Mouse (Mus musculus) testis, postnatal 14 days (tissue): ENCODE results near the gene Adamts7.

Experiments
- DNase-seq: peaks from one replicate; pipeline ENCODE4 v3.0.0; 2021; ENCODE audit warnings: low spot score

The Adamts7 gene

GRCm38 (mm10) chr9:90197866-90198383 is 35.1 kb downstream of the Adamts7 start:
- DNase-seq = no peak

DNA sequence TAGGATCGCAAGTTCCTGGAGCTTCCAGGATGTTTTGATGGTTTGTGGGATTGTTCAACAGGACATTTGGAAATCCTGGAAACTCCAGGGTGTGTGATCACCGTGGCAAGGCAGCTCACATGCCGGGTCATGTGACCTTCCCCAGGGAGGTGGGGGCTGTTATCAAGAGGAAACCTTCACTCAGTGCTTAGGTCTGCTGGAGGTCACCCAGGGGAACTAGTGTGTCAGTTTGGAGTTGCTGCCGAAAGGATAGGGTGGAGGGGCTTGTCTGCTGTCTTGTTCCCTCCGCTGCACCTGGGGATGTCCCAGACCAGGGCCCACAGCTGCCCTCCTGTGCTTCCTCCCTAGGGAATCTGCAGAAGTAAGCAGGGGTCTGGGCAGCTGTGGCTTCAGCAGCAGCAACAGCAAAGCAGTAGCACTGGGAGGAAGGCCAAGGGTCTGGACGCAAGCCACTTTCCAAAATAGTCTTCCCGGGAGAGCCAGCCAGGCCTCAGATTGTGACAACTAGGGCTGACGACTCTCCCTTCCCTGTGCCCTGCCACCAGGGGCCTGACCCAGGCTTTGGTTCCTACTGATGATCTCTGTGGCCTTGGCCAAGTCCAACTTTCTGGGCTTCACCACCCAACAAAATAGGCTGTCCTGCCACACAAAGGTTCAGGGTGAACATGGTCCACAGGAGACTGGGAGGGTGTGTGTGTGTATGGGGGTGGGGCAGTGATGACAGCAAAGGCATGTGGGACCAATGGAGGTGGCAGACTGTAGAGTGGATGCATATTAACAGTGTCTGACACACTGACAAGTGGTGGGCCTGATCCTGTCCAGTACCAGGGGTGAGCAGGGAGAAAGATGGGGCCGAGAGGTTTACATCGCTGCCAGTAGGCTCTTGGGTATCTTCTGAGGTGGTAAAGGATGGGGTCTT is 35.9 kb downstream of the Adamts7 start:
- DNase-seq = no peak

DNA sequence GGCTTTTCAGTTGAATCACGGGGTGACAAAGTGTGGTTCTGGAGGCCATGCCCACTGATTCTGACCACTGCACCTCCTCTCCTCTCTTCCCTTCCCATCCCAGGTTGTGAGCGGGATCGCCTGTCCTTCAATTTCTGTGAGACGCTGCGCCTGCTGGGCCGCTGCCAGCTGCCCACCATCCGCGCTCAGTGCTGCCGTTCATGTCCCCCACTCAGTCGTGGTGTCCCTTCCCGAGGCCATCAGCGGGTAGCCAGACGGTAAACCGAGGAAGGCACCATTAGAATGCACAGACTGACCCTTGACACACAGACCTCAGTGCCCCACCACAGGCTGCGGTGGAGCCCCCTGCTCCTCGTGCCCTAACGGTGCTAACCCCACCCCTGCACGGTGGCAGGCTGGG is 36.7 kb downstream of the Adamts7 start:
- no peak for DNase-seq

DNA sequence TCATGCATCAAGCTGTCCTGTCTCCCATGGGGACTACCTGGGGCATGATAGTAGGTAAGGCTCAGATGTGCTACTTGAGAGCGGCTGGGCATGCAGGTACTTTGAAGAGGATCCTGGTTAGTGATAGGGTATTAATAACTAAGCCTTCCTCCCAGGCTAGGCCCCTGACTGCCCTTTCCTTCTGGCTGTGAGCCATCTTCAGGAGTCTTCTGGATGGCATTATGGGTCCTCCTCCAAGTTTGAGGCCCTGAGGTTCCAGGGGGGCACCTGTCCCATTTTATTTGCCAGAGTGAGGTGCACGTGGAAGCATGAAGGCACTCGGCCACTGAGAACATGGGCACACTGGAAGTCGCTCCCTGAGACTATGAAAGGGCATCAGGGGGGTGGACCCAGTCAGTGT is 37.6 kb downstream of the Adamts7 start:
- no peak for DNase-seq

GRCm38 (mm10) chr9:90201096-90201495 is 38.2 kb downstream of the Adamts7 start:
- DNase-seq = no peak

- no peak for DNase-seq
Measured at GRCm38 (mm10) chr9:90201541-90201940, 38.7 kb downstream of the Adamts7 start.

GRCm38 (mm10) chr9:90203233-90203632 is 40.4 kb downstream of the Adamts7 start:
- no peak for DNase-seq

- no peak for DNase-seq
Measured at GRCm38 (mm10) chr9:90204396-90204915, 41.6 kb downstream of the Adamts7 start.

- no peak for DNase-seq
Measured at GRCm38 (mm10) chr9:90206500-90206899, 43.6 kb downstream of the Adamts7 start.

GRCm38 (mm10) chr9:90207808-90208207 is 44.9 kb downstream of the Adamts7 start:
- no peak for DNase-seq

DNA sequence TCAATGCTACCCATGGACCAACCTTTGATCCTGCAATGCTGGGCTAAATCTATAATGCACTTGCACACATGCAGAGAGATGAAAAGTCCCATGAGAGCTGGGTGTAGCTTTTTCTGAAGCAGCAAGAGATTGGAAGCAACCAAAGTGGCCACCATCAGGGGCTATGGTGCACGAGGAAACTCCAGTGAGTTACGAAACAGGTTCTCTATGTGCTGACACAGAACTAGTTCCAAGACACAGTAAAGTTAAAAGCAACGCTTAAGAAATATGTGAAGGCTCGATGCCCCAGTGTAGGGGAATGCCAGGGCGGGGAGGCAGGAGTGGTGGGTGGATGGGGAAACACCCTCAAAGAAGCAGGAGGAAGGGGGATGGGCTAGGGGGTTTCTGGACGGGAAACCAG is 45.8 kb downstream of the Adamts7 start:
- no peak for DNase-seq

- DNase-seq = no peak
Measured at GRCm38 (mm10) chr9:90213127-90213526, 50.3 kb downstream of the Adamts7 start.

DNA sequence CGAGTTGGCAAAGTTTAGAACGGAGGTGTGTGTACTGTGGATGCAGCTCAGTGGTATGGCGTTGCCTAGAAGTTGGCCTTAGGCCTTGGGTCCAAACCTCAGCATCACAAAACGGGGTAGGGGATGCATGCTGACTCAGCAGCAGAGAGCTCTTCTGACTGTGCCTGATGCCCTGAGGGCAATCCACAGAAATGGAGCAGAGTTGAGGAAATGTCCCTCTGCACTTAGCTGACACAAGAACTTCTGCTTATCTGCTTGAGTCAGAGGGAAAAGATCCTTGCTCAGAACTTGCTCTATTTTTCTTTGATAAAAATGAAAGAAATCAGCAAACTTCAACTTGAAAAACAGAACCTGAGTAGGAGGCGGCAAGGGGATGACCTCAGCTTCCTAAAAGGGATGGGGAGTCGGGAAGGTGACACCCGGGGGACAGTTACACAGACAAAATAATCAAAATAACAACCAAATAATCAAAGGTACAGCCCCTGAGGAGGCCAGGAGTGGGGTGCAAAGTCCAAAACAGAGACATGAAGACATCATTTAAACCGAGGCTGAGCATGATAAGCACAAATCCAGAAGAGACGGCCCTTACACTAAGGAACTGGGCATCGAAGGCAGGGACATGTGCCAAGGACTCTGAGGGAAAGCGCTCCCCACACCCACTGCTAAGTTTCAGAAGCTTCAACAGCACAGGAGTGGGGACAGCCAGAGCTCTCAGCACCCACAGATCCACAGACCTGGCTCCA is 53.6 kb downstream of the Adamts7 start:
- no peak for DNase-seq

GRCm38 (mm10) chr9:90217501-90217900 is 54.6 kb downstream of the Adamts7 start:
- DNase-seq = no peak

DNA sequence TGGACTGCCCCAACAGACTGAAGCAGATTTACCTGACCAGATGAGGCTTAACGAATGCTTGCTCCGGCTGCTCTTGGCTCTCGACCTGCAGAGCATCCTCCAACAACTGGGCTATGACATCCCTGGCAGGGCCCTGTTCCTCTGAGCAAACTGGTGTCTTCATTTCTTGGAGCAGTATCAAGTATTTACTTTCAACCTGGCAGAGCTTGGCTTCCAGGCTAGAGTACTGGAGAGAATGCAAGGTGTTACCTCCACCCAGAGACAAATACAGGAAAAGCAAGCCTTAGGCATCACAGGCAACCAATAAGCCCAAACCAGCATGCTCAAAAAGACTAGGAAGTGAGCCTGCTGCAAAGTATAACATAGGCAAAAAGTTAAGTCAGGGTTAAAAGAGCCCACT is 59.4 kb downstream of the Adamts7 start:
- DNase-seq = no peak

GRCm38 (mm10) chr9:90226081-90226741 is 63.3 kb downstream of the Adamts7 start:
- DNase-seq = no peak

DNA sequence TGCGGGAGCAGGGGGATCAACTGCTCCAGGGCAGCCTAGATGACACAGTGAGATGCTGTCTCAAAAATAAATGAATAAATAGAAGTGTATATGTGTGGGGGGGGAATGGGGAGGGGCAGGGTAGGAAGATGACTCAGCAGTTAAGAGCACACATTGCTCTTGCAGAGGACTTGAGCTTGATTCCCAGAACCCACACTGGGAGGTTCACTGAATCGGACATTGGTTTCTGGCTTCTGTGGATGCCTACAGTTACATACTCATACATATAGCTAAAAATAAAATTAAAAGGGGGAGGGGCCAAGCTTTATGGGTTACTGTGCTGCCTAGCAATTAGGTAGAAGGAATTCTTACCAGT is 63.9 kb downstream of the Adamts7 start:
- no peak for DNase-seq

- no peak for DNase-seq
Measured at GRCm38 (mm10) chr9:90227171-90227570, 64.3 kb downstream of the Adamts7 start.

DNA sequence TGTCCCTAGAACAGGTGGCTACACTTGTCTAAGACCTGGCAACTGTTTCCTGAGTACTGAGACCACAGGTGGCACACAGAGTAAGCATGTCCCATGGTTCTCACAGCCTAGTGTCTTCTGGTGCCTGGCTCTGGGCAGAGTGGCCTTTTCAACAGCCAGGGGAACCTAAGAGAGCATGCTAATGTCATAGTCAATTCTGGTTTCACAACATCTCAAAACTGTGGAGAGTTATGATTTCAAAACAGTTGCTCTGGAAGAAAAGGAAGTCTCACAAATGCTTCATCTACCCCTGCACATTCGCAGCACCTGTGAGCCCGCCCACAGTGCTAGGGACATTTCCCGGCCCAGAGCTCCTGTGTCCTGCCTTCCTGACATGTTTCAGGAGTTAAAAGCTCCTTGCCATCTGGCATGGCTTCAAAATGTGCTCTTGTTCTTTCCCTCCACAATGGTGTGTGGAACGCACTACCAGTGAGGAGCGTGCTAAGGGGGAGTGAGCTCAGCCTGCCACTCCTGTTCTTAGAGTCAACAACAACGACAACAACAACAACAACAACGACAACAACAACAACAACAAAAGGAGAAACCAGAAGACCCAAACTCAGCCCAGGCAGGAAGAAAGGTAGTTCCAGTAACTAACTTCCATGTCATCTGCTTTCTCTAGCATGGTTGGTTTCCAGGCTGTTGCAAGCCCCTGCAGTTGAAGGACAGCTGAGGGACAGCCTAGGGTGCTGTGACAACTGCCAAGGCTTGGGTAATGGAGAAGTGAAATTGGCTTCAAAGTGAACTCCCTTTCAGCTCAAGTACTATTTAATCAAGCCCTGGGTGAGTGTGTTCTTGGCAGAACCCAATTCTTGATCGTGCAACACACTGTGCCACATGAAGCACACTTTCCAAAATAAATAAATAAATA is 70.2 kb downstream of the Adamts7 start:
- no peak for DNase-seq

GRCm38 (mm10) chr9:90233906-90234419 is 71.1 kb downstream of the Adamts7 start:
- no peak for DNase-seq

DNA sequence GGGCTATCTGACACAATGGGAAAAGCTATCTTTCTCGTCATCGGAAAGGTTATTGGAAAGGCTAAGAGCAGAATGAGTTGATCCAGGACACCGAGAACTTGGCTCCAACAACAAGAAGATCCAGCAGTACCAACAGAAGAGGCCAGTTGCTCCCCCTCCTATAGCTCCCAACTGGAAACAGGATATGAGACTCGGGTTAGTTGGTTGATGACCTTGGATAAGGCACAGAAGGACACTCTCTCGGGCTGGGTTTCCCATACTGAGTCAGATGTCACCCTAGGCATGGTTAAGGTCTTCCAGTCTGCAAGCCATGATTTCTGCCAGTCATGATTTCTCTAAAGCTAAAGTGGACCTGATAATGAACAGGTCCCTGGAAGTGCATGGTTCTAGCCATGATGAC is 71.9 kb downstream of the Adamts7 start:
- DNase-seq = no peak
